Mouse (Mus musculus) kidney, adult 2 months (tissue): Measurements from ENCODE around the gene Gzmk. TPM values are rescaled to one million over a fixed set of nuclear protein-coding genes. Genes with fewer than 3 reads are reported as not detected.

Experiments
- DNase-seq: peaks from one replicate; pipeline ENCODE4 v3.0.0; 2021
- H3K27ac ChIP-seq: fragments of 200-500 bp; 2 replicates; pipeline ENCODE4 v1.5.1; 2012; ENCODE audit warnings: low read depth, low read length, control low read depth, inconsistent platforms; ENCODE audit not compliant: insufficient read depth
- H3K27me3 ChIP-seq: fragments of 200-500 bp; replicated peaks from 2 replicates; pipeline ENCODE4 v1.6.1; 2012; ENCODE audit warnings: mild to moderate bottlenecking, moderate library complexity, low read length, inconsistent platforms; ENCODE audit not compliant: control insufficient read depth, insufficient read depth
- H3K36me3 ChIP-seq: fragments of 200-500 bp; 2 replicates; pipeline ENCODE4 v1.6.1; 2012; ENCODE audit warnings: mild to moderate bottlenecking, moderate library complexity, low read length, inconsistent platforms; ENCODE audit not compliant: control insufficient read depth, insufficient read depth
- H3K4me1 ChIP-seq: fragments of 200-500 bp; 2 replicates; pipeline ENCODE4 v1.6.1; 2011; ENCODE audit warnings: low read length; ENCODE audit not compliant: control insufficient read depth, insufficient read depth
- H3K4me3 ChIP-seq: fragments of 200-500 bp; 2 replicates; pipeline ENCODE4 v1.5.1; 2011; ENCODE audit warnings: mild to moderate bottlenecking, low read depth, low read length, control low read depth; ENCODE audit not compliant: insufficient read depth
- CTCF ChIP-seq: fragments of 200-500 bp; conservative IDR thresholded peaks from 2 replicates; pipeline ENCODE4 v1.5.1; 2011; ENCODE audit warnings: low read depth, mild to moderate bottlenecking, control low read depth, low read length, moderate library complexity, mixed read lengths; ENCODE audit not compliant: insufficient read depth, insufficient read length
- POLR2A ChIP-seq: fragments of 200-500 bp; IDR thresholded peaks from one replicate; pipeline ENCODE4 v1.6.1; 2011; ENCODE audit warnings: low read depth, low read length, control low read depth
- WGBS: fragments of 180-500 bp; shearing (Covaris S2); methylation state at CpG from one replicate; pipeline ENCODE4 v1.1.7; 2018; 5-methylcytosine and 5-hydroxymethylcytosine counted together
- polyA plus RNA-seq: library from polyadenylated mRNA; depleted of rRNA; stranded (reverse); fragments of >200 nt; gene quantifications from 2 replicates; pipeline ENCODE4 v1.2.3, GENCODE M21; 2012; rRNA removed

The Gzmk gene
- not detected in 2 replicates for polyA plus RNA-seq

DNA sequence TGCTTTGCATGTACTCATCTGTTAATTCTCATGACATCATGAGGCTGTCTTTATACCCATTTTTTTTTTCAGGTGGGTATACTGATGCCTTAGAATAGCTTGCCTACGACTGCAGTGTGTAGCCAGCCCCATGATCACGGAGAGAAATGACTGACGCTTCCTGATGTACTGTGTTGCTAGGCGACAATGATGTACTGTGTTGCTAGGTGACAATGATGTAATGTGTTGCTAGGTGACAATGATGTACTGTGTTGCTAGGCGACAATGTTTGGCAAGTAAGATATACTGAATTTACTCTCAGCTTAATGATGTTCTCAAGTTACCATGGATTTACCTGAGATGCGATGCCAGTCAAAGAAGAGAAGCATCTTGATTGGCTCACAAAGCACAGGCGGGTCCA is at the start of gene Gzmk:
Gzmk (minus strand) TSS at position 98 of the 400 bp plus-strand sequence.
- H3K36me3 ChIP-seq, result no peaks in the 10 kb centered on the region
- TF ChIP-seq CTCF (no peak), POLR2A (no peak)
- 67% methylated on average over 7 of the region's 7 CpGs for WGBS
- no peak within 1 kb of the TSS for H3K4me3 ChIP-seq
- no peaks in the 10 kb centered on the region for H3K27me3 ChIP-seq
- H3K27ac ChIP-seq, result no peak within 1 kb of the TSS
- DNase-seq, result no peak
- no peaks in the 10 kb centered on the region for H3K4me1 ChIP-seq

GRCm38 (mm10) chr13:113271189-113271588 is 45.5 kb upstream of the Gzmk start:
- H3K4me1 ChIP-seq, result no peaks in the 10 kb centered on the region
- WGBS, result 68% methylated on average over 8 of the region's 8 CpGs
- H3K27ac ChIP-seq, result peak overlapping the region; percentile 23; the same call in 1 of the 2 replicates
- no peak overlapping the region for H3K4me3 ChIP-seq
- TF ChIP-seq POLR2A (no peak), CTCF (no peak)
- H3K27me3 ChIP-seq, result no peaks in the 10 kb centered on the region
- H3K36me3 ChIP-seq, result no peaks in the 10 kb centered on the region
- DNase-seq, result no peak

DNA sequence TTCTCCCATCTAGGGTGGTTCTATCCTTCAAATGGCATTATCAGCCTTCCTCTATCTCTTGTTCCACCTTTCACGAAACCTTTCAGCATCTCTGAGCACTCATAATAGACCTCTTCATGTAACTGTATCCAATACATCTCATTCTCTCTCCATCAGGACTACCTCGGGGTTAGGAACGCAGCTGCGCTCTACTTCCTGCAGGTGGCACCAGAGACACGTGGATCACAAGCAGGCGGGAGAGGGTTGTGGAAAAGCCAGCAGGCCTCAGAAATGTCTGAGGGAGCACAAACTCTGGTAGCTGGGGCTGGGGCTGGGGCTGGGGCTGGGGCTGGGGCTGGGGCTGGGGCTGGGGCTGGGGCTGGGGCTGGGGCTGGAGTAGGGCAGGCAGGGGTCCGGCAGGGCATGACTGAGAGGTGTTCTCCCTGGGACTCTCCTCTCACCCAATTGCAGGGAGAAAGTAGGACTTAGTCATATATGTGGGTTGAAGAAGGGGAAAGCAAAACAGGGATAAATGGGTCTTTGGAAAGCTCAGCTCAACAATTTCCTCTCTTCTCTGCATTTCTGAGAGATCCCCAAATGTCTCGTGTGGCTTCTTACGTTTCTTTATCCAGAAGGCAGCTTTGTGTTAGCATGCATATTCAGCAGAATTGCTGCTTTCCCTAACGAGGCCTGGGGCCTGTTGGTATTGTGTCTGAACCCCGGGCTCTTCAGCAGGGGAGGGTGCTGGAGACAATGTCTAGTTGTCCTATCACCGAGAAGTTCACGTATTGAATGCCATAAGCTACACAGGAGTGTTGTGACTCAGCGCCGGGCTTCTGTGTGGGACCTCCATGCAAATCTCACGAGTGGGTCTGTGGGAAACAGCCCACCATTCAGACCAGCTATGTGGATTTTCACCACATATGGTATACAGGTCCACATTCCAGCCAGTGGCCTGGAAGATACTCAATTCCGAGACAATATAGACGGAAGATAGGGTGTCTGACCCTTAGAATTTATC is 44.4 kb upstream of the Gzmk start:
- TF ChIP-seq CTCF (peak; percentile 97), POLR2A (no peak)
- no peak overlapping the region for H3K4me3 ChIP-seq
- H3K4me1 ChIP-seq, result no peaks in the 10 kb centered on the region
- WGBS, result 61% methylated on average over 18 of the region's 18 CpGs
- no peak overlapping the region for H3K27ac ChIP-seq
- DNase-seq, result peak; percentile 84
- no peaks in the 10 kb centered on the region for H3K36me3 ChIP-seq
- H3K27me3 ChIP-seq, result no peaks in the 10 kb centered on the region

GRCm38 (mm10) chr13:113267204-113267603 is 41.5 kb upstream of the Gzmk start:
- no peak for DNase-seq
- WGBS, result 75% methylated on average over 3 of the region's 3 CpGs
- Histone ChIP-seq H3K36me3 (no peaks in the 10 kb centered on the region), H3K27me3 (no peaks in the 10 kb centered on the region), H3K4me1 (no peaks in the 10 kb centered on the region), H3K27ac (no peak overlapping the region), H3K4me3 (no peak overlapping the region)
- TF ChIP-seq POLR2A (no peak), CTCF (no peak)

GRCm38 (mm10) chr13:113266495-113266951 is 40.8 kb upstream of the Gzmk start:
- Histone ChIP-seq H3K27ac (no peak overlapping the region), H3K27me3 (no peaks in the 10 kb centered on the region), H3K4me3 (peak overlapping the region; percentile 1; the same call in 1 of the 2 replicates), H3K4me1 (no peaks in the 10 kb centered on the region), H3K36me3 (no peaks in the 10 kb centered on the region)
- WGBS, result 23% methylated on average over 9 of the region's 9 CpGs
- peak; percentile 75 for DNase-seq
- TF ChIP-seq CTCF (peak; percentile 48), POLR2A (no peak)

GRCm38 (mm10) chr13:113265257-113265656 is 39.5 kb upstream of the Gzmk start:
- WGBS, result 16% methylated on average over 13 of the region's 13 CpGs
- H3K4me1 ChIP-seq, result no peaks in the 10 kb centered on the region
- no peak for TF ChIP-seq POLR2A
- TF ChIP-seq CTCF, result peak; percentile 58
- no peak overlapping the region for H3K4me3 ChIP-seq
- H3K27me3 ChIP-seq, result no peaks in the 10 kb centered on the region
- H3K27ac ChIP-seq, result no peak overlapping the region
- H3K36me3 ChIP-seq, result no peaks in the 10 kb centered on the region
- peak; percentile 59 for DNase-seq

GRCm38 (mm10) chr13:113262822-113263221 is 37.1 kb upstream of the Gzmk start:
- no peak for TF ChIP-seq POLR2A
- no peak for TF ChIP-seq CTCF
- Histone ChIP-seq H3K27me3 (no peaks in the 10 kb centered on the region), H3K4me3 (no peak overlapping the region), H3K27ac (no peak overlapping the region), H3K36me3 (no peaks in the 10 kb centered on the region), H3K4me1 (no peaks in the 10 kb centered on the region)
- WGBS, result 72% methylated on average over 12 of the region's 12 CpGs
- DNase-seq, result no peak
